In genomic region chr8:92359000-92359832, GRCm38 (mm10) we compare ENCODE assay signal across 8 mouse cellular contexts. TPM values are rescaled to one million over a fixed set of nuclear protein-coding genes. Genes with fewer than 3 reads are reported as not detected.
DNase-seq lines count a peak whose midpoint lies in the region; ATAC-seq and TF ChIP-seq lines count a peak whose summit lies in the region.

No protein-coding gene starts in this region.

- H3K27me3 ChIP-seq in forebrain, embryonic 10.5 days (ENCODE audit: poor library complexity, severe bottlenecking), result peaks cover 90% of the 10 kb centered on the region
- H3K27me3 ChIP-seq in forebrain, embryonic 16.5 days (replicated peaks; ENCODE audit: control insufficient read depth, insufficient read depth, low read length), result peaks cover 63% of the 10 kb centered on the region

- peak overlapping the region; percentile 67 for H3K4me3 ChIP-seq in forebrain, embryonic 10.5 days
- no peak overlapping the region for H3K4me3 ChIP-seq in forebrain, embryonic 16.5 days (replicated peaks; ENCODE audit: low read length)
- H3K4me3 ChIP-seq in brown adipose tissue, adult 24 weeks (ENCODE audit: insufficient read depth, low read depth, low read length), result peak overlapping the region; percentile 56
- H3K4me3 ChIP-seq in lung, adult 2 months (replicated peaks; ENCODE audit: extremely low read depth, low read depth, low read length), result peak overlapping the region; percentile 68

- intact Hi-C loops in heart, postnatal 14 days (cut with DNase I), result loop anchor here (5.0 kb wide), 4 partner anchors 392 to 982 kb away; no protein-coding TSS in a partner anchor

- ATAC-seq in forebrain, embryonic 16.5 days, result no peak

- no peak for TF ChIP-seq POLR2A in lung, adult 2 months (IDR thresholded peaks at IDR 0.05; ENCODE audit: borderline replicate concordance, extremely low read depth, low read depth, low read length)

- H3K9ac ChIP-seq in forebrain, embryonic 16.5 days (replicated peaks; ENCODE audit: low read depth, low read length), result no peak overlapping the region

- H3K9me3 ChIP-seq in forebrain, embryonic 10.5 days, result no peaks in the 10 kb centered on the region
- H3K9me3 ChIP-seq in forebrain, embryonic 16.5 days (ENCODE audit: control insufficient read depth, low read length), result no peaks in the 10 kb centered on the region

- DNase-seq in forebrain, embryonic 10.5 days (ENCODE audit: extremely low spot score, low spot score), result peak; percentile 50
- DNase-seq in heart, postnatal 14 days, result peak; percentile 31 to 37
- peak; percentile 71 for DNase-seq in lung, adult 2 months
- DNase-seq in retina, postnatal 1 day, result peak; percentile 66
- no peak for DNase-seq in urinary bladder, postnatal 14 days (ENCODE audit: low spot score)
- no peak for DNase-seq in adipocyte (ENCODE audit: low spot score)

- TF ChIP-seq CTCF in lung, adult 2 months (IDR thresholded peaks at IDR 0.05; ENCODE audit: insufficient read depth, low read length), result no peak

- H3K36me3 ChIP-seq in forebrain, embryonic 10.5 days (replicated peaks), result peaks cover 8% of the 10 kb centered on the region; the same call in 1 of the 2 replicates
- H3K36me3 ChIP-seq in forebrain, embryonic 16.5 days (ENCODE audit: control insufficient read depth, insufficient read depth), result no peaks in the 10 kb centered on the region

- H3K27ac ChIP-seq in forebrain, embryonic 10.5 days, result peak overlapping the region; percentile 85
- H3K27ac ChIP-seq in forebrain, embryonic 16.5 days (ENCODE audit: low read length), result no peak overlapping the region
- H3K27ac ChIP-seq in brown adipose tissue, adult 24 weeks (replicated peaks; ENCODE audit: low read depth, low read length), result no peak overlapping the region

- 1% methylated on average over 35 of the region's 35 CpGs for WGBS in forebrain, embryonic 10.5 days
- WGBS in forebrain, embryonic 16.5 days, result 3% methylated on average over 35 of the region's 35 CpGs
- WGBS in lung, adult 2 months, result 5% methylated on average over 35 of the region's 35 CpGs

- no peak overlapping the region; the same call in 1 of the 2 replicates for H3K4me2 ChIP-seq in forebrain, embryonic 16.5 days (ENCODE audit: low read length)

- peaks cover 94% of the 10 kb centered on the region for H3K4me1 ChIP-seq in forebrain, embryonic 10.5 days
- H3K4me1 ChIP-seq in forebrain, embryonic 16.5 days (replicated peaks; ENCODE audit: control insufficient read depth, insufficient read depth, low read length), result peaks cover 39% of the 10 kb centered on the region
- H3K4me1 ChIP-seq in brown adipose tissue, adult 24 weeks (ENCODE audit: control insufficient read depth, insufficient read depth, insufficient read length, low read length), result no peaks in the 10 kb centered on the region; the same call in 1 of the 2 replicates
- H3K4me1 ChIP-seq in lung, adult 2 months (ENCODE audit: control insufficient read depth, insufficient read depth, low read length), result peaks cover 2% of the 10 kb centered on the region; the same call in 1 of the 2 replicates

RNA-seq across cellular contexts. Expression of gene Irx5, which starts 1.8 kb away (rescaled TPM):
- polyA plus RNA-seq in forebrain, embryonic 10.5 days (2016; fragmentation: Nextera tagmentation; extraction: Ambion mirVana), result 4.4 and 4.9 TPM in 2 replicates
- polyA plus RNA-seq in forebrain, embryonic 16.5 days (2015; fragmentation: Nextera tagmentation; extraction: Ambion mirVana), result 0.30 and 0.45 TPM in 2 replicates
- 0.44 and 0.67 TPM in 2 replicates for polyA plus RNA-seq in brown adipose tissue, adult 24 weeks (2012; ENCODE audit: insufficient read depth, insufficient read length, missing spikeins)
- total RNA-seq in heart, postnatal 14 days (2021), result 1 to 10 TPM; 5.6 to 7.5 TPM
- 34.3 and 43.7 TPM in 2 replicates for polyA plus RNA-seq in lung, adult 2 months (2012; rRNA removed)

Comparison
In these comparisons a context has a peak if more than half of its experiments do, and no peak if none do; other contexts are left out.
1. DNase-seq: peak in forebrain, embryonic 10.5 days (single experiment), heart, postnatal 14 days (2 of 2), lung, adult 2 months (single experiment) and retina, postnatal 1 day (single experiment); none in urinary bladder, postnatal 14 days (single experiment) and adipocyte (single experiment).